Mouse (Mus musculus) limb, embryonic 11.5 days (tissue): Measurements from ENCODE around the gene Nfatc2. TPM values are rescaled to one million over a fixed set of nuclear protein-coding genes. Genes with fewer than 3 reads are reported as not detected.

ENCODE experiments used
- ATAC-seq: fragments of 200-750 bp; cut with Nextera tagmentation; 2 replicates; pipeline ENCODE4 v1.8.0; 2017; ENCODE audit warnings: low read depth; ENCODE audit not compliant: insufficient number of reproducible peaks, low FRiP score, low TSS enrichment
- DNase-seq: peaks from one replicate; pipeline ENCODE4 v3.0.0-alpha.2; 2015; ENCODE audit warnings: low spot score
- H3K27ac ChIP-seq: fragments of 300-500 bp; sonication (generic); replicated peaks from 2 replicates; pipeline ENCODE4 v1.5.1; 2014; ENCODE audit warnings: low read depth, mild to moderate bottlenecking, low read length
- H3K27me3 ChIP-seq: fragments of 300-500 bp; sonication (generic); 2 replicates; pipeline ENCODE4 v1.6.1; 2014; ENCODE audit warnings: mild to moderate bottlenecking, low read length, mixed read lengths; ENCODE audit not compliant: control insufficient read depth, insufficient read depth
- H3K36me3 ChIP-seq: fragments of 300-500 bp; sonication (generic); 2 replicates; pipeline ENCODE4 v1.6.1; 2014; ENCODE audit warnings: mild to moderate bottlenecking, low read length, moderate library complexity, mixed read lengths; ENCODE audit not compliant: control insufficient read depth, insufficient read depth
- H3K4me1 ChIP-seq: fragments of 300-500 bp; sonication (generic); 2 replicates; pipeline ENCODE4 v1.6.1; 2014; ENCODE audit warnings: low read length, mixed read lengths; ENCODE audit not compliant: control insufficient read depth, insufficient read depth
- H3K4me2 ChIP-seq: fragments of 300-500 bp; sonication (generic); 2 replicates; pipeline ENCODE4 v1.6.1; 2014; ENCODE audit warnings: low read depth, mild to moderate bottlenecking, moderate library complexity; ENCODE audit not compliant: severe bottlenecking
- H3K4me3 ChIP-seq: fragments of 300-500 bp; sonication (generic); 2 replicates; pipeline ENCODE4 v1.5.1; 2014; ENCODE audit warnings: low read depth, low read length
- H3K9ac ChIP-seq: fragments of 300-500 bp; sonication (generic); 2 replicates; pipeline ENCODE4 v1.6.1; 2014; ENCODE audit warnings: mild to moderate bottlenecking, low read length
- H3K9me3 ChIP-seq: fragments of 300-500 bp; sonication (generic); 2 replicates; pipeline ENCODE4 v1.6.1; 2016; ENCODE audit warnings: low read length; ENCODE audit not compliant: control insufficient read depth
- WGBS: fragments of 180-500 bp; shearing (Covaris S2); extraction: QIAGEN DNeasy Blood & Tissue Kit; methylation state at CpG from one replicate; pipeline ENCODE4 v1.1.7; 2014; 5-methylcytosine and 5-hydroxymethylcytosine counted together
- polyA plus RNA-seq: library from polyadenylated mRNA; unstranded; fragments of >200 nt; fragmentation: Nextera tagmentation; extraction: Ambion mirVana; gene quantifications from 2 replicates; pipeline ENCODE4 v1.2.1, GENCODE M21; 2014

The Nfatc2 gene
- 4.9 and 5.8 TPM in 2 replicates for polyA plus RNA-seq

DNA sequence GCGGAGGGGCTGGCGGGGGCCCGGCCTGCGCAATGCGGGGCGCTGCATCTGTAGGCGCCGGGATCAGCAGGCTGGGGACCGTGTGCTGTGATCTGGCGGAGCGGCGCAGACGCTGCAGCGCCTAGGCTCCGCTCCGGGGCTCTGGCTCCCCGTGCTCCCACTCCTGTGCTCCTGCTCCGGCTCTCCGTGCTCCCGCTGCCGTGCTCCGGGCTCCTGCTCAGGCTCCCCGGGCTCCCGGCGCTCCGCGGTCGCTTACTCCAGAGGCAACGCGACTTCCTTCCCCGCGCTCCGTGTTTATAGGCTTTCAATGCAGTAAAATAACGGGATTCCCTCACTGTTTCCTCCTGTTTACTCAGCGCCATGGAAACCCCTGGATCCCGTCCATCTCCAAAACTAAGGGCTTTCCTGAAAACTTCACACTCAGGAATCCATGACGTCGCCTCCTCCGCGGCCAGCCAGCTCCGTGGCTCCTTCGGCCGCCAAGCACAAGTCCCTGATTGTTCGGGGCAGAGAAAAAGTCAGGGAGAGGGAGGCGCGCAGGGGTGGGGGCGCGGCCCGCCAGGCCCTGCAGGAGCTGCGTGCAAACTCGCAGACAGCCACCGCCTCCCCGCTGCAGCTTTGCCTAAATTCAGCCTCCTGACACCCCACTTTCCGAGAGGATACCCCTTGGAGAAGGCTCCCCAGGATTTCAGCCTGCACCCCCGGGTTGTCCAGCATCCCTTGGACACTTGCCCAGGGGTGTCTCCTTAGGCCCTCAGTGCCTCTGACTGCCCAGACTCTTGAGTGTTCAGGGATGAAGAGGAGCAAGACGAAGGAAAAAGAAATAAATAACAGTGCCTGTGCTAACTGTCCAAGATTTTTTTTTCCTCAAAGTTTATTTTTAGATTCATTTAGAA is at the start of gene Nfatc2:
Gene Nfatc2, minus strand, starts transcription at position 167 of the 896 bp plus-strand sequence.
- peaks cover 39% of the 10 kb centered on the region for H3K4me1 ChIP-seq
- no peaks in the 10 kb centered on the region for H3K9me3 ChIP-seq
- H3K4me2 ChIP-seq: peak within 1 kb of the TSS; percentile 88
- DNase-seq (peak; percentile 82), ATAC-seq (peak; percentile 45)
- under 1% methylated on average over 55 of the region's 56 CpGs for WGBS
- H3K27me3 ChIP-seq: peaks cover 11% of the 10 kb centered on the region
- peak within 1 kb of the TSS; percentile 59 for H3K4me3 ChIP-seq
- H3K36me3 ChIP-seq: no peaks in the 10 kb centered on the region
- H3K27ac ChIP-seq: peak within 1 kb of the TSS; percentile 85
- H3K9ac ChIP-seq: peak within 1 kb of the TSS; percentile 76

DNA sequence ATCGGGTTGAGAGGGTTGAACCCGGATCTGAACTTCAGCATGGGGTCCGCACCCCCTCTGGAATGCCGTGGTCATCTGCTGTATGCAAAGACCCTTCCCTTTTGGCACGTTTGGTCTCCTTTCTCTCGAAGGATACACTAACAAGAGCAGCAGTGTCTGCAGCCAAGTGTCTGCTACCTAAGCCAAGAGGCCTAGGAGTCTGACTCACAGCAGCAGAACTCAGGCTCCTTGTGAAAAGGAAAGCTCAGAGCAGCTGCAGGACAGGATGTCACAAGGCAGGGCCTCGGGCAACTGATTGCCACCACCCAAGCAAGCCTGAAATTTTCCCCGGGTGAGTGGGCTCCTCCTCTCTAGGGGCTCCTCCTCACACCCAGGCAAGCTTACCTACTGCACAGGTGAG is 46.7 kb upstream of the Nfatc2 start:
- no peak overlapping the region for H3K4me3 ChIP-seq
- WGBS: 70% methylated on average over 8 of the region's 8 CpGs
- H3K27me3 ChIP-seq: no peaks in the 10 kb centered on the region
- no peak overlapping the region for H3K27ac ChIP-seq
- no peak for DNase-seq
- H3K9me3 ChIP-seq: no peaks in the 10 kb centered on the region
- no peak overlapping the region for H3K4me2 ChIP-seq
- H3K9ac ChIP-seq: no peak overlapping the region
- H3K36me3 ChIP-seq: no peaks in the 10 kb centered on the region; the same call in 1 of the 2 replicates
- ATAC-seq: no peak
- peaks cover 9% of the 10 kb centered on the region; the same call in 1 of the 2 replicates for H3K4me1 ChIP-seq

DNA sequence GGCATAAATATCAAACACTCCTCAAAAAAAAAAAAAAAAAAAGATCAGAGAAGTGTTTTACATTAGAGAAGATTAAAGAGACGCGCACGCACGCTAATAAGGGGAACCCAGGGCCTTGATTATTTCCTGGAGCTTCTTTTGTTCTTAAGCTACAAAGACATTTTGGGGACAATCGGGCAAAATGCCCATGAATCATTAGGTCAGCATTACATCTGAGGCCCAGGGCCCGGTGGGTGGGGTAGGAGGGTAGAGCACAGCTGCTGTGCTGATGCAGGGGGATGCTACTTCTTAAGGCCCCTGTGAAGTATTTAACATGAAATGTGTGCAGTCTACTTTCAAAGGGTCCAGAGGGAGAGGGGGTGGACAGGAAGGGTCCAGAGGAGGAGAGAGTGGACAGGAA is 43.4 kb upstream of the Nfatc2 start:
- ATAC-seq: no peak
- WGBS: 45% methylated on average over 6 of the region's 6 CpGs
- H3K27me3 ChIP-seq: no peaks in the 10 kb centered on the region
- DNase-seq: no peak
- no peak overlapping the region for H3K27ac ChIP-seq
- no peaks in the 10 kb centered on the region for H3K9me3 ChIP-seq
- no peak overlapping the region for H3K4me2 ChIP-seq
- no peaks in the 10 kb centered on the region; the same call in 1 of the 2 replicates for H3K36me3 ChIP-seq
- H3K4me1 ChIP-seq: peaks cover 9% of the 10 kb centered on the region; the same call in 1 of the 2 replicates
- H3K9ac ChIP-seq: no peak overlapping the region
- no peak overlapping the region for H3K4me3 ChIP-seq

DNA sequence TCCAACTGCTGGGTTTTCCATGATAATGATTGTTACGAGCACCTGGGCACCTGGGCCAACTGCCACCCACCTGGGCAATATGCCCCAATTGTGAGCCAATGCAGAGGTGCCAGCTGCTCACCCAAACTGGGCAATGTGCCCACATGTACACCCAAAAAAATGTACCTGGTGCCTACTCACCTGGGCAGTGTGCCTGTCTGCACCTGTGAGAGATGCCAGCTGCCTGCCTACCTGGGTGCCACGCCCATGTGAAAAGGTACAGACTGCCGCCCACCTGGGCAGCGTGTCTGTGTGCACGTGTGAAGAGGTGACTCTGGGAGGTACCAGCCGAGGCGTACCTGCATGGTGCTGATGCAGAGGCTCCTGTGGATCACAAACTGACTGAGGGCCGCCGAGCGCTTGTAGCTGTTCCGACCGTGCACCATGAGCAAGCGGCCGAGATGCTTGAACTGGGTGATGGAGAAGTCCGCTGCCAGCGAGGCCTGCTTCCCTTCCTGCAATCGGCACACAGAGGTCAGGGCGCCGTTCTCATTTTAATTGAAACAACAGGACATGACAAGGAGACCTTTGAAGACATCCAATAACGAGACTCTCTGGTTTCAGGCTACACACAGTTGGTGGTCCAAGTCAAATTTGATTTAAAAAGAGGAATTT is 42.2 kb upstream of the Nfatc2 start:
- ATAC-seq (no peak), DNase-seq (no peak)
- no peaks in the 10 kb centered on the region for H3K27me3 ChIP-seq
- 57% methylated on average over 20 of the region's 20 CpGs for WGBS
- H3K9me3 ChIP-seq: no peaks in the 10 kb centered on the region
- no peaks in the 10 kb centered on the region for H3K36me3 ChIP-seq
- H3K4me3 ChIP-seq: no peak overlapping the region
- H3K27ac ChIP-seq: no peak overlapping the region
- no peak overlapping the region for H3K9ac ChIP-seq
- peaks cover 9% of the 10 kb centered on the region; the same call in 1 of the 2 replicates for H3K4me1 ChIP-seq
- no peak overlapping the region for H3K4me2 ChIP-seq

DNA sequence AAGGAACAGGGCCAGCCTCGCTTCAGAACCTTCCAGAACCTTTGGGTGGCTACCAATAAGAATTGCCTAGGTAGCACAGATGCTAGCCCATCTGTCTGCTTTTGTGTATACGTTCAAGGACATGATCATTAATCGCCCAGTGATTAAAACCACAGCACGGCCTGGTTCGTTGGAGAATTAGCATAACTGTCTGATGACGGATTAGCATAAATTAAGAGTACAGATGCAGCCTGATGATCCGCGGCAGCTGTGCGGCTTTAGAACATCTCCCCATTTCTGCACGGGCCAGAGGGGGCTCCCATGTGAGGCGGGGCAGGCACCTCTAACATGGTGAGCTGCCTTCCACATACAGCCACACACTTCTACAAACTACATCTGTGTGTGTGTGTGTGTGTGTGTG is 40.7 kb upstream of the Nfatc2 start:
- no peak overlapping the region; the same call in 1 of the 2 replicates for H3K9ac ChIP-seq
- H3K27ac ChIP-seq: no peak overlapping the region
- ATAC-seq (no peak), DNase-seq (no peak)
- no peaks in the 10 kb centered on the region for H3K36me3 ChIP-seq
- 82% methylated on average over 11 of the region's 11 CpGs for WGBS
- peaks cover 13% of the 10 kb centered on the region; the same call in 1 of the 2 replicates for H3K4me1 ChIP-seq
- no peaks in the 10 kb centered on the region for H3K27me3 ChIP-seq
- no peaks in the 10 kb centered on the region for H3K9me3 ChIP-seq
- no peak overlapping the region for H3K4me2 ChIP-seq
- H3K4me3 ChIP-seq: no peak overlapping the region

DNA sequence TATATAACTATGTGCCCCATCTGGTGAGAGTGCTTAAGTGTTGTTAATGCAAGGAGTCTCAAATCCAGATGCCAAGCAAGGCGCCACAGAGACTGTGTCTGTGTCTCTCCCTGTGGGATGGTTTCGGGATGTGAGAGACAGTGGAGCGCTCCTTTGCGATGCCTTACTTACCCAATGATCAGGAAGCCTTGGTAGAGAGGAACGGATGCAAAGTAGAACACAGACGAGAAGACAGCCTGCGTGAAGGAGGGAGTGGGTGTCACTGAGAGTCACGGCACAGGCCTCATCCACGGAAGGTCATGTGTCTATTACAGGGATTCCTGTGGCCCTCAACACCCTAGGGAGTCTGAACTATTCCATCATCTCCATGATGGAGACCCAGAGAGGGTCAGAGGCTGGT is 39.0 kb upstream of the Nfatc2 start:
- no peaks in the 10 kb centered on the region for H3K9me3 ChIP-seq
- no peak overlapping the region for H3K27ac ChIP-seq
- ATAC-seq (no peak), DNase-seq (no peak)
- no peak overlapping the region for H3K4me2 ChIP-seq
- H3K4me3 ChIP-seq: no peak overlapping the region
- no peak overlapping the region for H3K9ac ChIP-seq
- H3K27me3 ChIP-seq: no peaks in the 10 kb centered on the region; the same call in 1 of the 2 replicates
- 93% methylated on average over 9 of the region's 9 CpGs for WGBS
- no peaks in the 10 kb centered on the region for H3K36me3 ChIP-seq
- H3K4me1 ChIP-seq: peaks cover 29% of the 10 kb centered on the region

DNA sequence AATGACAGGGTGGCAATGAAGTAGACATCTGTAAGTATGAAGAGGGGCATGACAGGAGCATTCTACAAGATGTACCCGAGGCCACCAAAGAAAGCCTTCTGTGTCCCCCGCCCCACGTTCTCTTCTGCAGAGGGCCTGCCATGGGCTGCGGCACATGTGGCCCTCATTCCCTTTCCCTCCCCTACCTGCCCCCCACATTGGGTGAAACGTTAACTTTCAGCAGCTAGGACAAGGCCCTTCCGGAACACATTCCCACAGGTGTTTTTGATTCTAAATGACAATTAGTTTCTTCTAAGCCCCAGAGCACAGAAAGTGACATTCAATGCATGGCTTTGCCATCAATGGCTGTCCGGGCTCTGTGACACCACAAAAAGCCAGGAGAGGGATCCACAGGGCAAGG is 33.4 kb upstream of the Nfatc2 start:
- DNase-seq: peak; percentile 52
- WGBS: 22% methylated on average over 7 of the region's 7 CpGs

DNA sequence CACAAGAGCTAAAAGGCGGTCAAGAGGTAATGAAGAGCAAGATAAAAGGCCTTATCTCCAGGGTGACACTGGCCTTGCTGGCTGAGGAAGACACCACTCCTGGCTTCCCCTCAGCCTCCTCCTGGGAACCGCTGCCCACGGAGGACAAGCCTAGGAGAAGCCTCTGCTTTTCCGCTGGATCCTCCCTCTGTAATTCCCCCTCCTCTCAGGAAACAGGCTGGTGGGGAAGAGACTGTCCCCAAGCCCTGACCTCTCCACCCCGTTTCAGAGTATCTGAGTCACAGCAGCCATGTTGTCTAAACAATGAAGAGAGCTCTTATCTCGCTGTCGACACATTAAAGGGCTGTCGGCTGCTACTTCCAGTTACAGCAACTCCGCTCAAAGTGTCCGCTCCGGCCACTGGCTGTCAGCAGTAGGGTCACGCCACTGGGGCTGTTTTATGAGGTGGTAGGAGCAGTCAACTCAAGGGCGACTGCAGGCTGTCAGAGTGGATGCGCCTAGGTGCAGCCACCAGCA is 31.9 kb upstream of the Nfatc2 start:
- Histone ChIP-seq H3K9ac (no peak overlapping the region), H3K36me3 (no peaks in the 10 kb centered on the region), H3K27ac (no peak overlapping the region), H3K4me2 (no peak overlapping the region), H3K9me3 (no peaks in the 10 kb centered on the region), H3K4me3 (no peak overlapping the region), H3K27me3 (no peaks in the 10 kb centered on the region; the same call in 1 of the 2 replicates), H3K4me1 (peaks cover 48% of the 10 kb centered on the region)
- ATAC-seq (no peak), DNase-seq (peak; percentile 59)
- WGBS: 12% methylated on average over 14 of the region's 14 CpGs

More for the DNA sequence above, 33.4 kb upstream of the Nfatc2 start:
- no peak for ATAC-seq
- H3K9me3 ChIP-seq: no peaks in the 10 kb centered on the region
- H3K27me3 ChIP-seq: no peaks in the 10 kb centered on the region; the same call in 1 of the 2 replicates
- no peak overlapping the region for H3K4me2 ChIP-seq
- H3K4me3 ChIP-seq: no peak overlapping the region
- H3K36me3 ChIP-seq: no peaks in the 10 kb centered on the region
- H3K27ac ChIP-seq: no peak overlapping the region
- H3K4me1 ChIP-seq: peaks cover 46% of the 10 kb centered on the region
- H3K9ac ChIP-seq: 0 out of 2 replicates have a peak overlapping the region, but pooled peaks have one; percentile 17
